Mouse (Mus musculus) hindbrain, embryonic 10.5 days (tissue): ENCODE data around the gene Pigu. TPM values are rescaled to one million over a fixed set of nuclear protein-coding genes. Genes with fewer than 3 reads are reported as not detected.

Source experiments
- DNase-seq: peaks from one replicate; pipeline ENCODE4 v3.0.0-alpha.2; 2017; ENCODE audit warnings: low spot score
- H3K27ac ChIP-seq: fragments of 300-500 bp; sonication (generic); 2 replicates; pipeline ENCODE4 v1.5.1; 2016; ENCODE audit warnings: mild to moderate bottlenecking, moderate library complexity
- H3K27me3 ChIP-seq: fragments of 300-500 bp; sonication (generic); 2 replicates; pipeline ENCODE4 v1.6.1; 2016; ENCODE audit warnings: mild to moderate bottlenecking; ENCODE audit not compliant: poor library complexity, insufficient read depth, severe bottlenecking
- H3K36me3 ChIP-seq: fragments of 300-500 bp; sonication (generic); 2 replicates; pipeline ENCODE4 v1.6.1; 2016; ENCODE audit warnings: mild to moderate bottlenecking, moderate library complexity
- H3K4me1 ChIP-seq: fragments of 300-500 bp; sonication (generic); replicated peaks from 2 replicates; pipeline ENCODE4 v1.6.1; 2016; ENCODE audit warnings: mild to moderate bottlenecking
- H3K4me3 ChIP-seq: fragments of 300-500 bp; sonication (generic); 2 replicates; pipeline ENCODE4 v1.5.1; 2016; ENCODE audit warnings: mild to moderate bottlenecking, moderate library complexity
- H3K9me3 ChIP-seq: fragments of 300-500 bp; sonication (generic); 2 replicates; pipeline ENCODE4 v1.6.1; 2016; ENCODE audit warnings: mild to moderate bottlenecking, moderate library complexity
- WGBS: fragments of 180-500 bp; shearing (Covaris S2); methylation state at CpG from one replicate; pipeline ENCODE4 v1.1.7; 2016; 5-methylcytosine and 5-hydroxymethylcytosine counted together
- polyA plus RNA-seq: library from polyadenylated mRNA; unstranded; fragments of >200 nt; fragmentation: Nextera tagmentation; extraction: Ambion mirVana; gene quantifications from 2 replicates; pipeline ENCODE4 v1.2.1, GENCODE M21; 2016

The Pigu gene
- 52.4 and 57.1 TPM in 2 replicates for polyA plus RNA-seq

- Histone ChIP-seq H3K36me3 (no peaks in the 10 kb centered on the region), H3K9me3 (no peaks in the 10 kb centered on the region), H3K27ac (peak within 1 kb of the TSS; percentile 89), H3K27me3 (no peaks in the 10 kb centered on the region), H3K4me3 (peak within 1 kb of the TSS; percentile 94), H3K4me1 (peaks cover 15% of the 10 kb centered on the region)
- WGBS = under 1% methylated on average over 38 of the region's 38 CpGs
- peak; percentile 90 for DNase-seq
These were observed at the start of gene Pigu for GRCm38 (mm10) chr2:155356971-155357591. Pigu (minus strand) TSS chr2:155357430.

GRCm38 (mm10) chr2:155404635-155405034 lies 47.4 kb upstream of the Pigu start:
- no peak overlapping the region for H3K27ac ChIP-seq
- H3K9me3 ChIP-seq = no peaks in the 10 kb centered on the region
- 90% methylated on average over 1 of the region's 1 CpGs for WGBS
- H3K4me1 ChIP-seq = no peaks in the 10 kb centered on the region
- H3K36me3 ChIP-seq = peaks cover 86% of the 10 kb centered on the region
- no peak overlapping the region for H3K4me3 ChIP-seq
- DNase-seq = no peak
- H3K27me3 ChIP-seq = no peaks in the 10 kb centered on the region

GRCm38 (mm10) chr2:155401926-155402325 lies 44.7 kb upstream of the Pigu start:
- no peak for DNase-seq
- Histone ChIP-seq H3K4me3 (no peak overlapping the region), H3K27me3 (no peaks in the 10 kb centered on the region), H3K36me3 (peaks cover 76% of the 10 kb centered on the region), H3K4me1 (no peaks in the 10 kb centered on the region), H3K27ac (no peak overlapping the region), H3K9me3 (no peaks in the 10 kb centered on the region)
- WGBS = 96% methylated on average over 4 of the region's 4 CpGs

- Histone ChIP-seq H3K27ac (no peak overlapping the region), H3K36me3 (peaks cover 76% of the 10 kb centered on the region)
- DNase-seq = no peak
These were observed 43.0 kb upstream of the Pigu start for GRCm38 (mm10) chr2:155400276-155400675.

GRCm38 (mm10) chr2:155394586-155394985 lies 37.4 kb upstream of the Pigu start:
- 76% methylated on average over 5 of the region's 5 CpGs for WGBS
- no peak overlapping the region for H3K4me3 ChIP-seq
- H3K27ac ChIP-seq = no peak overlapping the region
- DNase-seq = no peak
- H3K4me1 ChIP-seq = no peaks in the 10 kb centered on the region
- no peaks in the 10 kb centered on the region for H3K27me3 ChIP-seq
- H3K9me3 ChIP-seq = no peaks in the 10 kb centered on the region
- peaks cover 72% of the 10 kb centered on the region for H3K36me3 ChIP-seq

More at GRCm38 (mm10) chr2:155400276-155400675, 43.0 kb upstream of the Pigu start:
- H3K27me3 ChIP-seq = no peaks in the 10 kb centered on the region
- H3K4me1 ChIP-seq = no peaks in the 10 kb centered on the region
- H3K4me3 ChIP-seq = no peak overlapping the region
- no peaks in the 10 kb centered on the region for H3K9me3 ChIP-seq

- no peak overlapping the region for H3K27ac ChIP-seq
- no peak overlapping the region for H3K4me3 ChIP-seq
- peaks cover 18% of the 10 kb centered on the region; the same call in 1 of the 2 replicates for H3K27me3 ChIP-seq
- no peaks in the 10 kb centered on the region for H3K9me3 ChIP-seq
- DNase-seq = no peak
- H3K4me1 ChIP-seq = peaks cover 23% of the 10 kb centered on the region
- H3K36me3 ChIP-seq = peaks cover 74% of the 10 kb centered on the region
- 96% methylated on average over 2 of the region's 2 CpGs for WGBS
These were observed 31.3 kb upstream of the Pigu start for GRCm38 (mm10) chr2:155388573-155388972.

- no peak for DNase-seq
- Histone ChIP-seq H3K27me3 (peaks cover 21% of the 10 kb centered on the region; the same call in 1 of the 2 replicates), H3K4me3 (0 out of 2 replicates have a peak overlapping the region, but pooled peaks have one; percentile 18), H3K27ac (no peak overlapping the region), H3K9me3 (no peaks in the 10 kb centered on the region), H3K36me3 (peaks cover 69% of the 10 kb centered on the region), H3K4me1 (peaks cover 38% of the 10 kb centered on the region)
- 61% methylated on average over 4 of the region's 4 CpGs for WGBS
These were observed 29.8 kb upstream of the Pigu start for GRCm38 (mm10) chr2:155387052-155387451.

GRCm38 (mm10) chr2:155386534-155386899 lies 29.3 kb upstream of the Pigu start:
- Histone ChIP-seq H3K27ac (peak overlapping the region; percentile 24), H3K36me3 (peaks cover 65% of the 10 kb centered on the region), H3K4me1 (peaks cover 38% of the 10 kb centered on the region), H3K9me3 (no peaks in the 10 kb centered on the region), H3K4me3 (peak overlapping the region; percentile 18; the same call in 1 of the 2 replicates), H3K27me3 (peaks cover 21% of the 10 kb centered on the region; the same call in 1 of the 2 replicates)
- 14% methylated on average over 27 of the region's 27 CpGs for WGBS
- peak; percentile 8 for DNase-seq

- Histone ChIP-seq H3K4me3 (peak overlapping the region; percentile 18; the same call in 1 of the 2 replicates), H3K36me3 (peaks cover 60% of the 10 kb centered on the region), H3K4me1 (peaks cover 41% of the 10 kb centered on the region), H3K27ac (peak overlapping the region; percentile 24; the same call in 1 of the 2 replicates), H3K27me3 (peaks cover 21% of the 10 kb centered on the region; the same call in 1 of the 2 replicates), H3K9me3 (no peaks in the 10 kb centered on the region)
- 51% methylated on average over 18 of the region's 18 CpGs for WGBS
- peak; percentile 5 for DNase-seq
These were observed 28.7 kb upstream of the Pigu start for GRCm38 (mm10) chr2:155385731-155386533.

- no peak overlapping the region for H3K27ac ChIP-seq
- peaks cover 51% of the 10 kb centered on the region for H3K36me3 ChIP-seq
- H3K4me3 ChIP-seq = no peak overlapping the region
- 29% methylated on average over 7 of the region's 7 CpGs for WGBS
- H3K27me3 ChIP-seq = peaks cover 30% of the 10 kb centered on the region
- H3K4me1 ChIP-seq = peaks cover 49% of the 10 kb centered on the region
- peak; percentile 74 for DNase-seq
- no peaks in the 10 kb centered on the region for H3K9me3 ChIP-seq
These were observed 27.9 kb upstream of the Pigu start for GRCm38 (mm10) chr2:155385090-155385489.

- H3K9me3 ChIP-seq = no peaks in the 10 kb centered on the region
- peaks cover 53% of the 10 kb centered on the region for H3K4me1 ChIP-seq
- H3K36me3 ChIP-seq = peaks cover 29% of the 10 kb centered on the region
- no peak overlapping the region for H3K27ac ChIP-seq
- DNase-seq = no peak
- H3K27me3 ChIP-seq = peaks cover 48% of the 10 kb centered on the region
- WGBS = 80% methylated on average over 2 of the region's 2 CpGs
- peak overlapping the region; percentile 88 for H3K4me3 ChIP-seq
These were observed 25.7 kb upstream of the Pigu start for GRCm38 (mm10) chr2:155382791-155383438.

- peaks cover 53% of the 10 kb centered on the region for H3K4me1 ChIP-seq
- peaks cover 23% of the 10 kb centered on the region for H3K36me3 ChIP-seq
- peak overlapping the region; percentile 99 for H3K27ac ChIP-seq
- no peaks in the 10 kb centered on the region for H3K9me3 ChIP-seq
- H3K4me3 ChIP-seq = peak overlapping the region; percentile 88
- DNase-seq = no peak
- peaks cover 48% of the 10 kb centered on the region for H3K27me3 ChIP-seq
- 25% methylated on average over 6 of the region's 6 CpGs for WGBS
These were observed 25.1 kb upstream of the Pigu start for GRCm38 (mm10) chr2:155382332-155382700.
